Mouse (Mus musculus) liver, postnatal 0 days (tissue): ENCODE results near the gene Gm5447.

Experiments used
- CTCF ChIP-seq: sonication (generic); IDR thresholded peaks from 2 replicates; pipeline ENCODE4 v1.5.1; 2016; ENCODE audit warnings: antibody characterized with exemption, low read depth
- EP300 ChIP-seq: IDR thresholded peaks from 2 replicates; pipeline ENCODE4 v1.6.1; 2016; ENCODE audit warnings: antibody characterized with exemption, low read depth, mild to moderate bottlenecking

DNA sequence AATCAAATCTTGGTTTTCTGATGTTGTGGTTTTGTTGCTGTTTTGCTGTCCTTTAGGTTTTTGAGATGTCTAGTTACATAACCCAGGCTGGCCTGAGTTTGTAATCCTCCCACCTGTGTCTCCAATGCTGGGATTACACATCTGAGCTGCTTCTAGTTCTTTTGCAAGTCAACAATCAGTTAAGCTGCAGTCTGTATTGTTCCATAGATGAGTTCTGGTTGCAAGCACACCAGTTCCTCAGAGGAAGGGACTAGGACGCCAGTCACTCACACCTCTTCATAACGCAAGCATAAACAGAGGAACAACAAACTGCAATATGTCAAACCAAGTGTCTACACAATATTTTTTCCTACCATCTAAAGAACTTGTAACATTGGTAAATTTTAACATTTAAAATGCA is 22.0 kb upstream of the Gm5447 start:
- TF ChIP-seq CTCF (no peak), EP300 (no peak)
